Mouse (Mus musculus): ENCODE data around the gene Sgip1. TPM values are rescaled to one million over a fixed set of nuclear protein-coding genes. Genes with fewer than 3 reads are reported as not detected.
A peak's percentile ranks its signal among the peaks of the same experiment; 100 is the strongest.

Gene Sgip1
- polyA plus RNA-seq, 1 experiment from 2014 or later = 0.60 TPM

DNA sequence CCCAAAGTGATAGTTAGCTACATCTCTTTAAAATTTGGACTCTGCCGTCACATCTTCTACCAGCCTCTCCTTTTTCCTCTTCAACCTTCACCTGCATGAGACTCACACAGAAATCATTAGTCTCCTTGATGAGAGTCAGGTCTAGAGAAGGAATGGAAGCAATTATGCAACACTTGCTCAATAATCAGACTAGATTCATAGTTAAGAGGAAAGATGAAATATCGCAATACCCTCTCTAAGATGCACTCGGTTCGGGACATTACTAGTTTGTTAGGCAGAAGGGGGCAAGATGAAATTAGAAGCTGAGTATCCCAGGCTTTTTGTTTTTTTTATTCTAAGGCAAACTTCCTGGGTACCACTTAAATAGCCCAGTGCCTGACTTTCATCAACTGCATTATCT is 169.1 kb downstream of the Sgip1 start:
- no peak for TF ChIP-seq EP300 (IDR thresholded peaks at IDR 0.05; ENCODE audit: low read depth)
- TF ChIP-seq CTCF (IDR thresholded peaks at IDR 0.05; ENCODE audit: low read depth) = no peak
- Histone ChIP-seq H3K4me2 (ENCODE audit: low read depth, low read length) (no peak overlapping the region), H3K27ac (ENCODE audit: low read depth) (no peak overlapping the region), H3K4me3 (ENCODE audit: low read depth, low read length) (no peak overlapping the region), H3K9me3 (ENCODE audit: low read length) (no peaks in the 10 kb centered on the region), H3K27me3 (ENCODE audit: insufficient read depth, low read length) (no peaks in the 10 kb centered on the region), H3K4me1 (ENCODE audit: insufficient read depth) (no peaks in the 10 kb centered on the region), H3K9ac (replicated peaks) (no peak overlapping the region), H3K36me3 (replicated peaks; ENCODE audit: insufficient read depth, low read length) (no peaks in the 10 kb centered on the region)
- WGBS (ENCODE audit: insufficient replicate concordance) = 80% methylated on average over 4 of the region's 4 CpGs
- DNase-seq (no peak), ATAC-seq (no peak)

GRCm38 (mm10) chr4:102913176-102913575 is 172.1 kb downstream of the Sgip1 start:
- no peak for TF ChIP-seq CTCF (IDR thresholded peaks at IDR 0.05; ENCODE audit: low read depth)
- no peak for TF ChIP-seq EP300 (IDR thresholded peaks at IDR 0.05; ENCODE audit: low read depth)
- Histone ChIP-seq H3K4me3 (ENCODE audit: low read depth, low read length) (no peak overlapping the region), H3K27ac (ENCODE audit: low read depth) (no peak overlapping the region), H3K36me3 (replicated peaks; ENCODE audit: insufficient read depth, low read length) (no peaks in the 10 kb centered on the region), H3K9me3 (ENCODE audit: low read length) (no peaks in the 10 kb centered on the region), H3K4me2 (ENCODE audit: low read depth, low read length) (no peak overlapping the region), H3K9ac (replicated peaks) (no peak overlapping the region), H3K4me1 (ENCODE audit: insufficient read depth) (no peaks in the 10 kb centered on the region), H3K27me3 (ENCODE audit: insufficient read depth, low read length) (no peaks in the 10 kb centered on the region)
- ATAC-seq = no peak
- WGBS (ENCODE audit: insufficient replicate concordance) = 86% methylated on average over 3 of the region's 3 CpGs
- no peak for DNase-seq

DNA sequence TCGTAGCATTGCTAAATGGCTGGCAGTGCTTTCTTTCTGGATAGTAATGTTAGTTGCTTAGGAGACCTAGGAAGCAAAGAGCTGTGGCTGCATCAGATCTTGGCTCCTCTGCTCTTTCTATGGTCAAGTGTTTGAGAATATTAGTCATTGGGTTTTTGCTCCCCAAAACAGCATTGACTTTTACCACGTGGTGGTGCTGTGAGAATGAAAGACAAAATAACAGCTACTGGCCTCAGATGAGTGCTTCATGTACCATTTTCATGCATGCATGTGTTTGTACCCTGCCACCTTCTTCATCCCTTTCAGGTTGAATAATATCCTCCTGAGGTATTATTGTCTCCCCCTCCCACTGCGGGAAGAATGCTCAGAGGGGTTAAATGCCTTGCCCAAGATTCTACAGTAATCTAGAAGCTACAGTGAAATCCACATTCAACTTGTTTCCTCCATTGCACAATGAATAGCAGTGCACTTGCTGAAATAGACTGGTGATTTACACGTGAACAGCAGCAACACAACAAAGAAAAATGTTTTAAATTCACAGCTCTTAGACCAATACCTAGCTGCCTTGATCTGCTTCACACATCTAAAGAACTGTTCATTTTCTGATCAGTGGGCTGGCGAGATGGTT is 172.7 kb downstream of the Sgip1 start:
- no peak for DNase-seq
- H3K4me3 ChIP-seq (ENCODE audit: low read depth, low read length) = no peak overlapping the region
- TF ChIP-seq EP300 (IDR thresholded peaks at IDR 0.05; ENCODE audit: low read depth) = no peak
- peak; percentile 19; the same call in 1 of the 2 replicates for TF ChIP-seq CTCF (IDR thresholded peaks at IDR 0.05; ENCODE audit: low read depth)
- H3K27ac ChIP-seq (ENCODE audit: low read depth) = no peak overlapping the region
- no peaks in the 10 kb centered on the region for H3K4me1 ChIP-seq (ENCODE audit: insufficient read depth)
- no peaks in the 10 kb centered on the region for H3K27me3 ChIP-seq (ENCODE audit: insufficient read depth, low read length)
- no peaks in the 10 kb centered on the region for H3K36me3 ChIP-seq (replicated peaks; ENCODE audit: insufficient read depth, low read length)
- H3K9me3 ChIP-seq (ENCODE audit: low read length) = no peaks in the 10 kb centered on the region
- no peak overlapping the region for H3K4me2 ChIP-seq (ENCODE audit: low read depth, low read length)
- 55% methylated on average over 5 of the region's 5 CpGs for WGBS (ENCODE audit: insufficient replicate concordance)
- H3K9ac ChIP-seq (replicated peaks) = no peak overlapping the region
- no peak for ATAC-seq

DNA sequence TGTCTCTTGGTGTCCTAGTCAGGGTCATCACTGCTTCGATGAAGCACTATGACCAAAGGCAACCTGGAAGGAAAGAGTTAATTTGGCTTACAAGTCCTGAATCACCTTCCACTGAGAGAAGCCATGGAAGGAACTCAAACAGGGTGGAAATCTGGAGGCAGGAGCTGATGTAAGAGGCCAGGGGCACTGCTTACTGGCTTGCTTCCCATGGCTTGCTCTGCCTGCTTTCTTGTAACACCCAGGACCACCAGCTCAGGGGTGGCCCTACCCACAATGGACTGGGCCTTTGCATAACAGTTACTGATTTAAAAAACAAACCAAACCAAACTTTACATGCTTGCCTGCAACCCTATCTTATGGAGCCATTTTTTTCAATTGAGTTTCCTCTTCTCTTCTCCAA is 177.1 kb downstream of the Sgip1 start:
- H3K4me1 ChIP-seq (ENCODE audit: insufficient read depth) = no peaks in the 10 kb centered on the region

GRCm38 (mm10) chr4:102929491-102929890 is 188.4 kb downstream of the Sgip1 start:
- no peaks in the 10 kb centered on the region for H3K9me3 ChIP-seq (ENCODE audit: low read length)
- no peak overlapping the region for H3K4me2 ChIP-seq (ENCODE audit: low read depth, low read length)
- H3K4me3 ChIP-seq (ENCODE audit: low read depth, low read length) = no peak overlapping the region
- H3K27ac ChIP-seq (ENCODE audit: low read depth) = no peak overlapping the region
- H3K4me1 ChIP-seq (ENCODE audit: insufficient read depth) = no peaks in the 10 kb centered on the region
- no peaks in the 10 kb centered on the region for H3K36me3 ChIP-seq (replicated peaks; ENCODE audit: insufficient read depth, low read length)
- no peak for DNase-seq
- no peaks in the 10 kb centered on the region for H3K27me3 ChIP-seq (ENCODE audit: insufficient read depth, low read length)
- ATAC-seq = no peak
- H3K9ac ChIP-seq (replicated peaks) = no peak overlapping the region
- no peak for TF ChIP-seq CTCF (IDR thresholded peaks at IDR 0.05; ENCODE audit: low read depth)
- TF ChIP-seq EP300 (IDR thresholded peaks at IDR 0.05; ENCODE audit: low read depth) = no peak
- 69% methylated on average over 3 of the region's 4 CpGs for WGBS (ENCODE audit: insufficient replicate concordance)

More for the DNA sequence above, 177.1 kb downstream of the Sgip1 start:
- Histone ChIP-seq H3K9me3 (ENCODE audit: low read length) (no peaks in the 10 kb centered on the region), H3K27ac (ENCODE audit: low read depth) (no peak overlapping the region), H3K9ac (replicated peaks) (no peak overlapping the region), H3K4me3 (ENCODE audit: low read depth, low read length) (no peak overlapping the region), H3K27me3 (ENCODE audit: insufficient read depth, low read length) (no peaks in the 10 kb centered on the region), H3K36me3 (replicated peaks; ENCODE audit: insufficient read depth, low read length) (no peaks in the 10 kb centered on the region), H3K4me2 (ENCODE audit: low read depth, low read length) (no peak overlapping the region)
- whole genome bisulfite sequencing (ENCODE audit: insufficient replicate concordance) = 69% methylated on average over 1 of the region's 1 CpGs
- ATAC-seq (no peak), DNase-seq (no peak)
- TF ChIP-seq EP300 (IDR thresholded peaks at IDR 0.05; ENCODE audit: low read depth) = no peak
- TF ChIP-seq CTCF (IDR thresholded peaks at IDR 0.05; ENCODE audit: low read depth) = no peak

GRCm38 (mm10) chr4:102930679-102931078 is 189.6 kb downstream of the Sgip1 start:
- 35% methylated on average over 7 of the region's 7 CpGs for WGBS (ENCODE audit: insufficient replicate concordance)
- H3K9ac ChIP-seq (replicated peaks) = no peak overlapping the region
- no peak for DNase-seq
- no peaks in the 10 kb centered on the region for H3K4me1 ChIP-seq (ENCODE audit: insufficient read depth)
- no peak for TF ChIP-seq EP300 (IDR thresholded peaks at IDR 0.05; ENCODE audit: low read depth)
- no peak for TF ChIP-seq CTCF (IDR thresholded peaks at IDR 0.05; ENCODE audit: low read depth)
- H3K36me3 ChIP-seq (replicated peaks; ENCODE audit: insufficient read depth, low read length) = no peaks in the 10 kb centered on the region
- no peak overlapping the region for H3K4me3 ChIP-seq (ENCODE audit: low read depth, low read length)
- no peak overlapping the region for H3K27ac ChIP-seq (ENCODE audit: low read depth)
- H3K4me2 ChIP-seq (ENCODE audit: low read depth, low read length) = 0 out of 2 replicates have a peak overlapping the region, but pooled peaks have one; percentile 6
- H3K9me3 ChIP-seq (ENCODE audit: low read length) = no peaks in the 10 kb centered on the region
- no peak for ATAC-seq
- no peaks in the 10 kb centered on the region for H3K27me3 ChIP-seq (ENCODE audit: insufficient read depth, low read length)
